Mouse (Mus musculus) liver, postnatal 0 days (tissue): ENCODE results near the gene Klra17. TPM values are rescaled to one million over a fixed set of nuclear protein-coding genes. Genes with fewer than 3 reads are reported as not detected.
A peak's percentile ranks its signal among the peaks of the same experiment; 100 is the strongest.
"Not testable (repeated sequence)": the region's sequence is repeated elsewhere in the genome, so short reads cannot be mapped to it uniquely, and the experiment has no call there.

Source experiments
- ATAC-seq: fragments of 200-750 bp; cut with Nextera tagmentation; 2 replicates; pipeline ENCODE4 v1.8.0; 2017; ENCODE audit warnings: mild to moderate bottlenecking, moderate library complexity
- DNase-seq: peaks from one replicate; pipeline ENCODE4 v3.0.0-alpha.2; 2016
- H3K27ac ChIP-seq: fragments of 300-500 bp; sonication (generic); 2 replicates; pipeline ENCODE4 v1.5.1; 2014; ENCODE audit warnings: antibody characterized with exemption, moderate library complexity, mild to moderate bottlenecking, low read depth
- H3K27me3 ChIP-seq: fragments of 300-500 bp; sonication (generic); 2 replicates; pipeline ENCODE4 v1.6.1; 2014; ENCODE audit warnings: low read length, control low read depth, mixed read lengths; ENCODE audit not compliant: insufficient read depth
- H3K36me3 ChIP-seq: fragments of 300-500 bp; sonication (generic); replicated peaks from 2 replicates; pipeline ENCODE4 v1.6.1; 2014; ENCODE audit warnings: mild to moderate bottlenecking, control low read depth, low read length, moderate library complexity, mixed read lengths; ENCODE audit not compliant: insufficient read depth
- H3K4me1 ChIP-seq: fragments of 300-500 bp; sonication (generic); 2 replicates; pipeline ENCODE4 v1.6.1; 2014; ENCODE audit warnings: antibody characterized with exemption, mild to moderate bottlenecking, control low read depth; ENCODE audit not compliant: insufficient read depth
- H3K4me2 ChIP-seq: fragments of 300-500 bp; sonication (generic); 2 replicates; pipeline ENCODE4 v1.6.1; 2014; ENCODE audit warnings: low read depth, mild to moderate bottlenecking, low read length, moderate library complexity, mixed read lengths
- H3K4me3 ChIP-seq: fragments of 300-500 bp; sonication (generic); 2 replicates; pipeline ENCODE4 v1.5.1; 2014; ENCODE audit warnings: low read depth, low read length
- H3K9ac ChIP-seq: fragments of 300-500 bp; sonication (generic); replicated peaks from 2 replicates; pipeline ENCODE4 v1.6.1; 2014; ENCODE audit warnings: mild to moderate bottlenecking, moderate library complexity
- H3K9me3 ChIP-seq: fragments of 300-500 bp; sonication (generic); 2 replicates; pipeline ENCODE4 v1.6.1; 2016; ENCODE audit warnings: mild to moderate bottlenecking, control low read depth, low read length, mixed read lengths
- CTCF ChIP-seq: sonication (generic); IDR thresholded peaks from 2 replicates; pipeline ENCODE4 v1.5.1; 2016; ENCODE audit warnings: antibody characterized with exemption, low read depth
- EP300 ChIP-seq: IDR thresholded peaks from 2 replicates; pipeline ENCODE4 v1.6.1; 2016; ENCODE audit warnings: antibody characterized with exemption, low read depth, mild to moderate bottlenecking
- WGBS: fragments of 180-500 bp; shearing (Covaris S2); extraction: QIAGEN DNeasy Blood & Tissue Kit; methylation state at CpG from one replicate; pipeline ENCODE4 v1.1.7; 2014; ENCODE audit not compliant: insufficient replicate concordance; 5-methylcytosine and 5-hydroxymethylcytosine counted together
- polyA plus RNA-seq: library from polyadenylated mRNA; unstranded; fragments of >200 nt; fragmentation: Nextera tagmentation; extraction: Ambion mirVana; gene quantifications from 2 replicates; pipeline ENCODE4 v1.2.1, GENCODE M21; 2015

Gene Klra17
- 0.39 and 0.41 TPM in 2 replicates for polyA plus RNA-seq

DNA sequence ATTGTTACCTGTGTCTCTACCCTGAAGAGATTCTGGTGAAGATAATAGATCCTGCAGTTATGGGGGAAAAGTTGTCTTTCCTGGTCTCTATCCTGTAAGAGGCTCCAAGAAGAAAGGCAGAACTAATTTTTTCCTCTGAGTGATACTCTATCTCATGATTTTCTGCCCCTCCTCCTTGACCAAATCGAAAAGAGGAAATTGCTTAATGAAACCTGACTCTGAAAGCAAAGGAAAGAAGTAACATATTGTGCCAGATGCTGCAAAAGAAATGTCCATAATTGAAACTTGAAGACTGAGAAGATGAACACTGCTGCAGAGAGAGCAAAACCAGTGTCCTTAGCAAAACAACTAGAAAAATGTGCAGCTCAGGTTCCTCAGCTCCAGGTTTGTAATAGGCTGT lies at the start of gene Klra17:
Klra17 (minus strand) TSS at position 124 of the 400 bp plus-strand sequence.
- ATAC-seq (no peak), DNase-seq (no peak)
- TF ChIP-seq CTCF (no peak), EP300 (no peak)
- Histone ChIP-seq H3K4me1 (no peaks in the 10 kb centered on the region), H3K27ac (no peak within 1 kb of the TSS), H3K9ac (no peak within 1 kb of the TSS), H3K27me3 (no peaks in the 10 kb centered on the region), H3K4me2 (no peak within 1 kb of the TSS), H3K9me3 (no peaks in the 10 kb centered on the region), H3K4me3 (no peak within 1 kb of the TSS), H3K36me3 (no peaks in the 10 kb centered on the region)
- 28% methylated on average over 1 of the region's 1 CpGs for WGBS

DNA sequence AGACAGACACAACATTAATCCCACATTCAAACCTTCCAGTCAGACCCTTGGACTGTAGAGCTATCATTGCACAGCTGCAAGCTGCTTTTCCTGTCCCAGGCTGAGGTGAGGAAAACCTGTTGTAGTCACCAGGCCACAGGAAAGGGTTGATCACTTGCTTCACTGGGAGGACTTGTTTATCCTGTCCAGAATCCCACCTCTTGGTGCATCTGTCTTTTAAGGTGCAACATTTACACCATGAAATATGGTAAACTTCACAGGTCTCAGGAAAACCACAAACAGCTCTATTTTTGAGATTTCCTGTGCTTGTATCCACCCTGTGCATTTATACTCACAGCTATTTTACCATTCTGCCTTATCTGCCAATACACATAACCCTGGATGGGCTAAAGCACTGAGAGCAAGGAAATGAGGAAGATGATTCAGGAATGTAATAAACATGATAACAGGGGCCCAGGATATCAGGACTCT lies 41.0 kb upstream of the Klra17 start, which contains the start of gene Klra5:
Klra5 (minus strand) TSS at position 175 of the 471 bp plus-strand sequence.
- not testable (repeated sequence) for H3K27me3 ChIP-seq, H3K4me2 ChIP-seq, DNase-seq, H3K36me3 ChIP-seq, H3K27ac ChIP-seq, H3K9ac ChIP-seq, ATAC-seq, H3K9me3 ChIP-seq, H3K4me1 ChIP-seq, H3K4me3 ChIP-seq

DNA sequence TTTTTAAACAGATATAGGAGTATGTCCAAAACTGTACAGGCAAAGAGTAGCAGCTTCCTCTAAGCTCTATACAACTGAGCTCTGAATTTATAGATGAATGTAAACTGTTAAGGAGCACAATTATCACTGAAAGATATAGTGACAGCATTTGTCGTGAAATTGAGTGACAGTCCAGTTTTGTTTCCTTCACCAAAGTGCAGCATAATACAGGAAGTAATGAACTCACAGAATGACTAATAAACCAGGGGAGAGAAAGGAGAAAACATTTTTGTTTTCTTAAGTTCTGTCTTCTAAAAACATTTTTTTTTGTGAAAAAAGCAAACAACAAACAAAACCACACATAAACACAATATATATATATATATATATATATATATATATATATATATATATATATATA lies 40.5 kb upstream of the Klra17 start:
- Histone ChIP-seq H3K27ac (no peak overlapping the region), H3K9ac (no peak overlapping the region), H3K9me3 (no peaks in the 10 kb centered on the region), H3K4me1 (no peaks in the 10 kb centered on the region), H3K4me2 (no peak overlapping the region), H3K36me3 (no peaks in the 10 kb centered on the region), H3K27me3 (no peaks in the 10 kb centered on the region), H3K4me3 (no peak overlapping the region)
- WGBS = 43% methylated on average over 1 of the region's 1 CpGs
- ATAC-seq = no peak
- TF ChIP-seq EP300 (no peak), CTCF (no peak)
- no peak for DNase-seq

DNA sequence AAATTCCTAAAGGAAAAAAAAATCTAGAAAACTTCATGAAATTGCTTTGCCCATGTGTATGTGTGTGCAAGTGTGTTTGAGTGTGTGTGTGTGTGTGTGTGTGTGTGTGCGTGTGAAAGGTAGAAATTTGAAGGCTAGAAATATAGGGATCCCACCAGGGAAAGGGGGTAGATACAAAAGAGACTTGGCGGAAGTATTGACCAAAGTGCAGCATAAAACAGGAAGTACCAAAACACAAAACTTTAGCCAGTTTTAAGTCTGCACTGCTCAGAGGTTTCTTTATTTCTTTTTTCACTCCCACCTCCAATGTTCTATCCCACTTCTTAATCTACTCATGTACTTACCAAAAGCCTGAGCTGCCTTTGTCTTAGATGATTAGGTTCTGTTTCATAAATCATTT lies 6.1 kb upstream of the Klra17 start:
- Histone ChIP-seq H3K4me3 (no peak overlapping the region), H3K9ac (no peak overlapping the region), H3K36me3 (no peaks in the 10 kb centered on the region), H3K27ac (no peak overlapping the region), H3K4me2 (no peak overlapping the region), H3K27me3 (no peaks in the 10 kb centered on the region), H3K4me1 (no peaks in the 10 kb centered on the region), H3K9me3 (no peaks in the 10 kb centered on the region)
- WGBS = 67% methylated on average over 2 of the region's 2 CpGs
- DNase-seq (no peak), ATAC-seq (no peak)
- TF ChIP-seq CTCF (no peak), EP300 (no peak)

DNA sequence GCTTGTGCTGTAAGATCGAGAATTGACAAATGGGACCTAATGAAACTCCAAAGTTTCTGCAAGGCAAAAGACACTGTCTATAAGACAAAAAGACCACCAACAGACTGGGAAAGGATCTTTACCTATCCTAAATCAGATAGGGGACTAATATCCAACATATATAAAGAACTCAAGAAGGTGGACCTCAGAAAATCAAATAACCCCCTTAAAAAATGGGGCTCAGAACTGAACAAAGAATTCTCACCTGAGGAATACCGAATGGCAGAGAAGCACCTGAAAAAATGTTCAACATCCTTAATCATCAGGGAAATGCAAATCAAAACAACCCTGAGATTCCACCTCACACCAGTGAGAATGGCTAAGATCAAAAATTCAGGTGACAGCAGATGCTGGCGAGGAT lies 14.1 kb downstream of the Klra17 start, which contains the start of gene Gm17631:
Gm17631 (plus strand) TSS at position 301 of the 400 bp plus-strand sequence.
- not testable (repeated sequence) for H3K27me3 ChIP-seq, ATAC-seq, H3K36me3 ChIP-seq, H3K27ac ChIP-seq, H3K4me3 ChIP-seq, H3K9me3 ChIP-seq, H3K9ac ChIP-seq, DNase-seq, H3K4me2 ChIP-seq, H3K4me1 ChIP-seq
- WGBS = no CpG with 5 or more reads among the region's 3 CpGs

DNA sequence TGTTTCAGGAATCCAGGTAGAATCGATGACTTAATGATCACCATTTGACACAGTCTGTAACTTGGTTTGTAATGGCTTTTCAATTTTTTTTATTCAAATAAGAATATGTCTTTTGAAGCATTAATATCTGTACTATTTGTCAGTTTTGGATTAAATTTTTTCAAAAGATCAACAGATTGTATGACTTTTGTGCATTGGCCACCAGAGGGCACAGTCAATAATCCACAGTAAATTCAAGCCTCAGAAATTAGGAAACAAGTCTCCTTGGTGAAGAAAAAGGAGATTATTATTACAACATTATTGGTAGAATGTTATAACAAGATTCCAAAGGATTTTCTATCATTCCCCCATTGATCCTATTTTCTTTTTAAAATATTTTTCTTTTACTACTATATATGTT lies 50.9 kb downstream of the Klra17 start:
- ATAC-seq = no peak
- no peak overlapping the region for H3K9ac ChIP-seq

DNA sequence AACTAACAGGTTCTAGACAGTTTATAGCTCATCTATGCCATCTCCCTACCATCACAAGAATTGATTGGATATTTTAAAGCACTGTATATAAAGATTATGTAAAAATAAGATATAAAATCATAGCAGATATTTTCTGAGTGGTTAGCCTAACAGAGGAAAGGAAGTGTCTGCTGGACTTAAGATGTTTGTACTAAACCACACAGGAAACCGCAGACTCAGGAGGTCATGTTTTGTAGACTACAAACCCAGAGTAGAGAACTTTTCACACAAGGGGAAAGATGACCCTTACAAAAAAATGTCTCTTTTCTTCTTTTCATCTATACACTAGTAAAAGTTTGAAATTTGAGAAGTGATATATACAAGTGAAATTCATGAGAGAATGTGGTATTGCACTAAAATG lies 52.5 kb downstream of the Klra17 start:
- Histone ChIP-seq H3K4me3 (no peak overlapping the region), H3K9ac (no peak overlapping the region), H3K4me1 (no peaks in the 10 kb centered on the region), H3K36me3 (no peaks in the 10 kb centered on the region), H3K4me2 (no peak overlapping the region), H3K9me3 (peaks cover 2% of the 10 kb centered on the region; the same call in 1 of the 2 replicates), H3K27me3 (no peaks in the 10 kb centered on the region), H3K27ac (no peak overlapping the region)
- ATAC-seq = no peak
- 46% methylated on average over 1 of the region's 1 CpGs for WGBS
- no peak for TF ChIP-seq CTCF
- TF ChIP-seq EP300 = no peak
- DNase-seq = no peak

More for the DNA sequence above, 50.9 kb downstream of the Klra17 start:
- Histone ChIP-seq H3K4me2 (no peak overlapping the region), H3K36me3 (no peaks in the 10 kb centered on the region), H3K4me1 (no peaks in the 10 kb centered on the region), H3K9me3 (peaks cover 2% of the 10 kb centered on the region; the same call in 1 of the 2 replicates), H3K27ac (no peak overlapping the region), H3K27me3 (no peaks in the 10 kb centered on the region), H3K4me3 (no peak overlapping the region)
- WGBS = 78% methylated on average over 1 of the region's 1 CpGs
- TF ChIP-seq EP300 (no peak), CTCF (peak; percentile 17)
- DNase-seq = no peak
